ENCODE assay signal across 25 mouse cellular contexts in the genomic region with DNA sequence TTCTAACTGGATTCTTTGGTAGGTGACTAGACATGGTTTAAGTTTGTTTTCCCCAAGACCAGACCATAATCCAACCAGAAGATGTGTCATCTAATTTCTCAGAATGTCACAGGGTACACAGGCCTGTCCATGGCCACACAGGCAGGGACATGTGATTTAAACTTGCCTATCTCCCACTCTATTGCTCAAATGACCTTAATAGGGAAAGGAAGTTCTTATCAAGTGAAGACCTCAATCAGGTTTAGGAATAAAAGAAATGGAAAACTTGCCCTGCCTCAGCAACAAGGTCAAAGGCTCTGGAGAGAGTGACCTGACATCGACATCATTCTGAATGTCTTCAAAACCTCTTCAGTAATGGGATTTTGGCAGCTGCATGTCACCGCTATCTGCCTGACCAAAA. TPM values are rescaled to one million over a fixed set of nuclear protein-coding genes. Genes with fewer than 3 reads are reported as not detected.
A peak's percentile ranks its signal among the peaks of the same experiment; 100 is the strongest.
DNase-seq lines count a peak whose midpoint lies in the region; ATAC-seq and TF ChIP-seq lines count a peak whose summit lies in the region.
"Had no signal": no experiment of that assay in that cellular context is flagged by ENCODE, and none has a peak within 500 bp of the region (broad histone marks: within the 10 kb centered on the region; RNA-seq: fewer than 3 reads in every experiment).

No protein-coding gene starts in this region.

- 69% methylated on average over 2 of the region's 2 CpGs for WGBS in heart, embryonic 10.5 days
- WGBS in heart, embryonic 15.5 days = 44% methylated on average over 2 of the region's 2 CpGs
- 71% methylated on average over 2 of the region's 2 CpGs for WGBS in kidney, adult 2 months

- no peak for ATAC-seq in heart, embryonic 15.5 days (replicated peaks; ENCODE audit: insufficient number of reproducible peaks, insufficient read depth, low FRiP score, low read depth)
- ATAC-seq: CD4-positive, CD25-positive, alpha-beta regulatory T cell, adult 4 months; forebrain, postnatal 0 days; hindbrain, embryonic 16.5 days; intestine, embryonic 15.5 days had no signal

- no peak for TF ChIP-seq CTCF in kidney, adult 2 months (conservative IDR thresholded peaks at IDR 0.05; ENCODE audit: insufficient read depth, insufficient read length, low read depth, low read length)

- H3K9me3 ChIP-seq in heart, embryonic 10.5 days = no peaks in the 10 kb centered on the region
- no peaks in the 10 kb centered on the region for H3K9me3 ChIP-seq in heart, embryonic 15.5 days (replicated peaks)
- H3K9me3 ChIP-seq: embryonic facial prominence, embryonic 12.5 days; embryonic facial prominence, embryonic 15.5 days; hindbrain, embryonic 10.5 days; hindbrain, embryonic 13.5 days; intestine, embryonic 15.5 days had no signal

- H3K27ac ChIP-seq in heart, embryonic 10.5 days = no peak overlapping the region
- H3K27ac ChIP-seq in heart, embryonic 15.5 days = peak overlapping the region; percentile 37; the same call in 1 of the 2 replicates
- peak overlapping the region; percentile 16; the same call in 1 of the 2 replicates for H3K27ac ChIP-seq in kidney, adult 2 months (ENCODE audit: insufficient read depth, low read depth, low read length)
- H3K27ac ChIP-seq: embryonic facial prominence, embryonic 12.5 days; embryonic facial prominence, embryonic 15.5 days; gastrocnemius, adult 2 months; hindbrain, embryonic 10.5 days; hindbrain, embryonic 13.5 days; intestine, embryonic 15.5 days had no signal

- H3K9ac ChIP-seq in heart, embryonic 15.5 days = no peak overlapping the region
- H3K9ac ChIP-seq: embryonic facial prominence, embryonic 12.5 days; embryonic facial prominence, embryonic 15.5 days; forebrain, postnatal 0 days; hindbrain, embryonic 13.5 days; intestine, embryonic 15.5 days had no signal

- no peaks in the 10 kb centered on the region for H3K36me3 ChIP-seq in heart, embryonic 10.5 days
- no peaks in the 10 kb centered on the region for H3K36me3 ChIP-seq in heart, embryonic 15.5 days
- no peaks in the 10 kb centered on the region for H3K36me3 ChIP-seq in kidney, adult 2 months (ENCODE audit: control insufficient read depth, insufficient read depth, low read length)
- H3K36me3 ChIP-seq: embryonic facial prominence, embryonic 12.5 days; embryonic facial prominence, embryonic 15.5 days; hindbrain, embryonic 10.5 days; hindbrain, embryonic 13.5 days; intestine, embryonic 15.5 days had no signal

- no peaks in the 10 kb centered on the region for H3K27me3 ChIP-seq in heart, embryonic 10.5 days (ENCODE audit: insufficient read depth, poor library complexity, severe bottlenecking)
- H3K27me3 ChIP-seq in heart, embryonic 15.5 days = no peaks in the 10 kb centered on the region
- no peaks in the 10 kb centered on the region for H3K27me3 ChIP-seq in kidney, adult 2 months (replicated peaks; ENCODE audit: control insufficient read depth, insufficient read depth, low read length)
- H3K27me3 ChIP-seq: embryonic facial prominence, embryonic 12.5 days; embryonic facial prominence, embryonic 15.5 days; hindbrain, embryonic 13.5 days; intestine, embryonic 15.5 days had no signal

- H3K4me2 ChIP-seq in heart, embryonic 15.5 days = no peak overlapping the region
- H3K4me2 ChIP-seq: embryonic facial prominence, embryonic 12.5 days; embryonic facial prominence, embryonic 15.5 days; hindbrain, embryonic 13.5 days; intestine, embryonic 15.5 days had no signal

- no peak for TF ChIP-seq POLR2A in kidney, adult 2 months (IDR thresholded peaks at IDR 0.05; ENCODE audit: low read depth, low read length)

- intact Hi-C loops in heart, postnatal 10 days (cut with DNase I) = loop anchor here (10.0 kb wide), 1 partner anchor 202 kb away; a partner anchor contains a TSS
- intact Hi-C loops in heart, postnatal 36 days (cut with DNase I) = loop anchor here (10.0 kb wide), 1 partner anchor 202 kb away; a partner anchor contains a TSS

- H3K4me1 ChIP-seq in heart, embryonic 10.5 days = peaks cover 34% of the 10 kb centered on the region
- H3K4me1 ChIP-seq in heart, embryonic 15.5 days (replicated peaks) = peaks cover 56% of the 10 kb centered on the region
- H3K4me1 ChIP-seq in kidney, adult 2 months (ENCODE audit: control insufficient read depth, insufficient read depth, low read length) = peaks cover 47% of the 10 kb centered on the region
- H3K4me1 ChIP-seq: hindbrain, embryonic 10.5 days had no signal

- no peak overlapping the region for H3K4me3 ChIP-seq in heart, embryonic 10.5 days
- H3K4me3 ChIP-seq in heart, embryonic 15.5 days = no peak overlapping the region
- no peak overlapping the region for H3K4me3 ChIP-seq in kidney, adult 2 months (ENCODE audit: insufficient read depth, low read depth, low read length)
- H3K4me3 ChIP-seq: embryonic facial prominence, embryonic 12.5 days; embryonic facial prominence, embryonic 15.5 days; gastrocnemius, adult 2 months; hindbrain, embryonic 10.5 days; hindbrain, embryonic 13.5 days; intestine, embryonic 15.5 days had no signal

- peak; percentile 25 for DNase-seq in heart, embryonic 10.5 days (ENCODE audit: low spot score)
- no peak for DNase-seq in heart, postnatal 10 days
- no peak for DNase-seq in heart, postnatal 36 days
- no peak for DNase-seq in kidney, adult 2 months
- no peak for DNase-seq in kidney, postnatal 10 days
- DNase-seq: adrenal gland, adult 2 months; adrenal gland, postnatal 14 days; cerebellum, adult 11 months; cerebellum, adult 2 months; cerebellum, adult 9-11 months; cerebellum, postnatal 25 days; forebrain, postnatal 0 days; gastrocnemius, adult 2 months; gastrocnemius, postnatal 14 days; heart, postnatal 14 days; kidney, adult 11 months; kidney, adult 9 months had no signal

RNA-seq across cellular contexts. Expression of a gene that starts 41.2 kb away (rescaled TPM):
- 115 and 137 TPM in 2 replicates for polyA plus RNA-seq in heart, embryonic 10.5 days (2016; fragmentation: Nextera tagmentation; extraction: Ambion mirVana)
- 100 to 1,000 TPM; 571 to 593 TPM for total RNA-seq in heart, postnatal 10 days (2021)
- polyA plus RNA-seq in heart, embryonic 15.5 days (2015; fragmentation: Nextera tagmentation; extraction: Ambion mirVana) = 159 and 163 TPM in 2 replicates
- total RNA-seq in heart, postnatal 36 days (2021) = 100 to 1,000 TPM; 527 to 592 TPM
- polyA plus RNA-seq in kidney, adult 2 months (2012; rRNA removed) = 118 and 140 TPM in 2 replicates
